Mouse (Mus musculus) CD4-positive helper T cell, adult 2 months (primary cell): Measurements from ENCODE around the gene Elk3.
"Not testable (repeated sequence)": the region's sequence is repeated elsewhere in the genome, so short reads cannot be mapped to it uniquely, and the experiment has no call there.

Experiments used
- DNase-seq: peaks from one replicate; pipeline ENCODE4 v3.0.0-alpha.2; 2012; ENCODE audit warnings: low read depth, missing footprints, low spot score

Gene Elk3

GRCm38 (mm10) chr10:93310721-93311411 is at the start of gene Elk3:
Elk3 (minus strand) TSS chr10:93311135.
- DNase-seq = peak; percentile 74

- peak; percentile 39 for DNase-seq
These were observed 49.7 kb upstream of the Elk3 start for GRCm38 (mm10) chr10:93360623-93361022.

GRCm38 (mm10) chr10:93360190-93360589 is 49.3 kb upstream of the Elk3 start:
- DNase-seq = not testable (repeated sequence)

- DNase-seq = no peak
These were observed 48.5 kb upstream of the Elk3 start for GRCm38 (mm10) chr10:93359339-93359863.

- DNase-seq = no peak
These were observed 47.9 kb upstream of the Elk3 start for GRCm38 (mm10) chr10:93358878-93359277.

GRCm38 (mm10) chr10:93357162-93357561 is 46.2 kb upstream of the Elk3 start:
- no peak for DNase-seq

- peak; percentile 69 for DNase-seq
These were observed 45.2 kb upstream of the Elk3 start for GRCm38 (mm10) chr10:93356122-93356521.

- DNase-seq = peak; percentile 41
These were observed 44.5 kb upstream of the Elk3 start for GRCm38 (mm10) chr10:93355276-93355927.

GRCm38 (mm10) chr10:93353545-93354326 is 42.8 kb upstream of the Elk3 start:
- DNase-seq = no peak

- no peak for DNase-seq
These were observed 37.1 kb upstream of the Elk3 start for GRCm38 (mm10) chr10:93347918-93348505.

GRCm38 (mm10) chr10:93347387-93347786 is 36.5 kb upstream of the Elk3 start:
- no peak for DNase-seq

- DNase-seq = no peak
These were observed 35.4 kb upstream of the Elk3 start for GRCm38 (mm10) chr10:93346208-93346936.

- no peak for DNase-seq
These were observed 34.6 kb upstream of the Elk3 start for GRCm38 (mm10) chr10:93345497-93345896.

GRCm38 (mm10) chr10:93343469-93343868 is 32.5 kb upstream of the Elk3 start:
- DNase-seq = peak; percentile 62

GRCm38 (mm10) chr10:93342986-93343385 is 32.1 kb upstream of the Elk3 start:
- no peak for DNase-seq

- DNase-seq = no peak
These were observed 27.6 kb upstream of the Elk3 start for GRCm38 (mm10) chr10:93338526-93338925.

- no peak for DNase-seq
These were observed 25.6 kb upstream of the Elk3 start for GRCm38 (mm10) chr10:93336462-93336931.

GRCm38 (mm10) chr10:93335828-93336461 is 25.0 kb upstream of the Elk3 start:
- DNase-seq = peak; percentile 76

GRCm38 (mm10) chr10:93335001-93335400 is 24.1 kb upstream of the Elk3 start:
- DNase-seq = no peak

GRCm38 (mm10) chr10:93333239-93333638 is 22.3 kb upstream of the Elk3 start:
- DNase-seq = no peak
